Mouse (Mus musculus) hindbrain, embryonic 11.5 days (tissue): ENCODE results near the gene Ghrhr. TPM values are rescaled to one million over a fixed set of nuclear protein-coding genes. Genes with fewer than 3 reads are reported as not detected.

Source experiments
- ATAC-seq: fragments of 200-750 bp; cut with Nextera tagmentation; 2 replicates; pipeline ENCODE4 v1.8.0; 2017; ENCODE audit warnings: mild to moderate bottlenecking, moderate TSS enrichment, moderate library complexity; ENCODE audit not compliant: low FRiP score
- DNase-seq: peaks from one replicate; pipeline ENCODE4 v3.0.0-alpha.2; 2015; ENCODE audit warnings: low spot score
- H3K27ac ChIP-seq: fragments of 300-500 bp; sonication (generic); 2 replicates; pipeline ENCODE4 v1.5.1; 2014; ENCODE audit warnings: mild to moderate bottlenecking, low read depth, low read length
- H3K27me3 ChIP-seq: fragments of 300-500 bp; sonication (generic); 2 replicates; pipeline ENCODE4 v1.6.1; 2014; ENCODE audit warnings: mild to moderate bottlenecking, low read length, moderate library complexity, mixed read lengths; ENCODE audit not compliant: control insufficient read depth, insufficient read depth
- H3K36me3 ChIP-seq: fragments of 300-500 bp; sonication (generic); 2 replicates; pipeline ENCODE4 v1.6.1; 2014; ENCODE audit warnings: mild to moderate bottlenecking, low read length, moderate library complexity, mixed read lengths; ENCODE audit not compliant: control insufficient read depth, insufficient read depth
- H3K4me1 ChIP-seq: fragments of 300-500 bp; sonication (generic); replicated peaks from 2 replicates; pipeline ENCODE4 v1.6.1; 2014; ENCODE audit warnings: low read length, mixed read lengths; ENCODE audit not compliant: control insufficient read depth, insufficient read depth
- H3K4me2 ChIP-seq: fragments of 300-500 bp; sonication (generic); replicated peaks from 2 replicates; pipeline ENCODE4 v1.6.1; 2014; ENCODE audit warnings: mild to moderate bottlenecking, low read depth, low read length
- H3K4me3 ChIP-seq: fragments of 300-500 bp; sonication (generic); 2 replicates; pipeline ENCODE4 v1.5.1; 2014; ENCODE audit warnings: low read depth, low read length
- H3K9ac ChIP-seq: fragments of 300-500 bp; sonication (generic); 2 replicates; pipeline ENCODE4 v1.6.1; 2014; ENCODE audit warnings: low read depth, low read length
- H3K9me3 ChIP-seq: fragments of 300-500 bp; sonication (generic); 2 replicates; pipeline ENCODE4 v1.6.1; 2016; ENCODE audit warnings: low read length; ENCODE audit not compliant: control insufficient read depth
- WGBS: fragments of 180-500 bp; shearing (Covaris S2); extraction: QIAGEN DNeasy Blood & Tissue Kit; methylation state at CpG from one replicate; pipeline ENCODE4 v1.1.7; 2014; 5-methylcytosine and 5-hydroxymethylcytosine counted together
- polyA plus RNA-seq: library from polyadenylated mRNA; unstranded; fragments of >200 nt; fragmentation: Nextera tagmentation; extraction: Ambion mirVana; gene quantifications from 2 replicates; pipeline ENCODE4 v1.2.1, GENCODE M21; 2014

Ghrhr gene
- polyA plus RNA-seq, result not detected in 2 replicates

GRCm38 (mm10) chr6:55376076-55376475, at the start of gene Ghrhr:
Gene Ghrhr (plus strand): TSS chr6:55376295.
- 80% methylated on average over 6 of the region's 6 CpGs for WGBS
- no peaks in the 10 kb centered on the region for H3K4me1 ChIP-seq
- DNase-seq (no peak), ATAC-seq (no peak)
- no peak within 1 kb of the TSS for H3K27ac ChIP-seq
- no peaks in the 10 kb centered on the region for H3K27me3 ChIP-seq
- no peak within 1 kb of the TSS for H3K9ac ChIP-seq
- H3K4me3 ChIP-seq, result no peak within 1 kb of the TSS
- H3K9me3 ChIP-seq, result no peaks in the 10 kb centered on the region
- no peaks in the 10 kb centered on the region for H3K36me3 ChIP-seq
- no peak within 1 kb of the TSS for H3K4me2 ChIP-seq

DNA sequence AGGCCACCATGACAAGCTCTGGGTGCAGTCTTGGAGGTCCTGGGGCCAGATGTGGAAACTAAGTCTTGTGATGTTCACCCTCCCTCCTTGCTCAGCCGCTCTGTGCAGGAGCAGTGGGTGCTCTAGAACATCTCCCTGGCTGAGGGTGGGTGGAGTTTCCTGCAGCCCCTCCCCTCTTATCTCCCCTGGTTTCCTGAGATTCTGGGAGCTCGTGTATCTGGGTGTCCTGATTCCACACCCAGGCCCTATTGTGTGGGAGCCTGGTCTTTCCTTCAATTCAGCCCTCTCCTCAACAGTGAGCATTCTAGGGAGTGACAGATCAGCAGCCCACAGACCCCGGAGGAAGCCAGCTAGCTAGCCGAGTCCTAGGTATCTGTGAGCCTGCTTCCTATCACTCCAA, 49.8 kb upstream of the Ghrhr start:
- H3K4me1 ChIP-seq, result no peaks in the 10 kb centered on the region
- no peak overlapping the region for H3K9ac ChIP-seq
- WGBS, result 90% methylated on average over 4 of the region's 4 CpGs
- no peaks in the 10 kb centered on the region for H3K27me3 ChIP-seq
- H3K27ac ChIP-seq, result no peak overlapping the region
- DNase-seq, result no peak
- no peak overlapping the region for H3K4me2 ChIP-seq
- H3K9me3 ChIP-seq, result no peaks in the 10 kb centered on the region
- no peak for ATAC-seq
- no peaks in the 10 kb centered on the region for H3K36me3 ChIP-seq
- H3K4me3 ChIP-seq, result no peak overlapping the region

DNA sequence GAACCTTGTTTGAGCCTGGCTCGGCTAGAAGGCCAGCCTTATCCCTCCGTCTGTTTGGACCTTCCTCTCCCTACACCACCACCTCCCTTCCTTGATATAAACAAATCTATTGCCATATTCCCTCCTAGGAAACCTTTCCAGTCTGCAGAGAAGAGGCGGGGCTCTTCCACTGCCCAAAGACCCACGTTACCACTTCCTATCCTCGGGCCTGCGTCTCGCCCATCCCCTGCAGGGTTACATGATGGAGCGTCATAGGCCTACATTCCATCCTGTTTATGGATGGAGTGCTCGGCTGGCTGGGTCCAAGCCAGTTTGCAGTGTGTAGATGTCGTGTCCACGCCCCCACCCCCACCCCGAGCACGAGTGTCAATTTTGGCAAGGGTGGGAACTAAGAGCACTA, 48.8 kb upstream of the Ghrhr start:
- H3K4me3 ChIP-seq, result no peak overlapping the region
- 88% methylated on average over 13 of the region's 13 CpGs for WGBS
- H3K9me3 ChIP-seq, result no peaks in the 10 kb centered on the region
- H3K9ac ChIP-seq, result no peak overlapping the region
- no peak for DNase-seq
- ATAC-seq, result no peak
- no peaks in the 10 kb centered on the region for H3K4me1 ChIP-seq
- no peaks in the 10 kb centered on the region for H3K27me3 ChIP-seq
- no peak overlapping the region for H3K4me2 ChIP-seq
- no peak overlapping the region for H3K27ac ChIP-seq
- no peaks in the 10 kb centered on the region for H3K36me3 ChIP-seq

- ATAC-seq, result no peak
- no peaks in the 10 kb centered on the region for H3K4me1 ChIP-seq
- H3K36me3 ChIP-seq, result no peaks in the 10 kb centered on the region
- DNase-seq, result no peak
- no peak overlapping the region for H3K9ac ChIP-seq
- no peak overlapping the region for H3K4me2 ChIP-seq
- WGBS, result 89% methylated on average over 4 of the region's 4 CpGs
- no peak overlapping the region for H3K4me3 ChIP-seq
- H3K27me3 ChIP-seq, result no peaks in the 10 kb centered on the region
- no peak overlapping the region for H3K27ac ChIP-seq
- H3K9me3 ChIP-seq, result no peaks in the 10 kb centered on the region
Observed at GRCm38 (mm10) chr6:55328179-55328578, 47.9 kb upstream of the Ghrhr start.

DNA sequence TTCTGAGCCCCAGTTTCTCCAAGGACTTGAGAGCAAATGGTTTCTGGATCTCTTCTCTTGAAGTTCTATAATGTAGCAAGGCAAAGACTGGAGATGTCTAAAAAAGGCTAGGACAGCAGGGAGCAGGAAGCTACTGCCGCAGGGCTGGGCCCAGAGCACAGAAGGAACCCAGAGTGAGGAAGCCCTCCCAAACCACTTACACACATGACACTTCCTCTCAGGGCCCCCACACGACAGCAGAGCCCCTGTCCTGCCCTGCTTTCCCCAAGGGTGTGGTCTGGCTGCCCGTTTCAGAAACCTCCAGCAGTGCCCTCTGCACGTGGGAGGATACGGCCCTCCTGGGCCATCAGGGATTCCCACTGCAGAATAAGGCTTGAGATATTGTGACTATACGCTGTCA, 44.8 kb upstream of the Ghrhr start:
- ATAC-seq (no peak), DNase-seq (no peak)
- Histone ChIP-seq H3K27ac (no peak overlapping the region), H3K9me3 (no peaks in the 10 kb centered on the region), H3K4me1 (no peaks in the 10 kb centered on the region), H3K4me2 (no peak overlapping the region), H3K4me3 (no peak overlapping the region), H3K9ac (no peak overlapping the region), H3K36me3 (no peaks in the 10 kb centered on the region), H3K27me3 (no peaks in the 10 kb centered on the region)
- 59% methylated on average over 6 of the region's 6 CpGs for WGBS

DNA sequence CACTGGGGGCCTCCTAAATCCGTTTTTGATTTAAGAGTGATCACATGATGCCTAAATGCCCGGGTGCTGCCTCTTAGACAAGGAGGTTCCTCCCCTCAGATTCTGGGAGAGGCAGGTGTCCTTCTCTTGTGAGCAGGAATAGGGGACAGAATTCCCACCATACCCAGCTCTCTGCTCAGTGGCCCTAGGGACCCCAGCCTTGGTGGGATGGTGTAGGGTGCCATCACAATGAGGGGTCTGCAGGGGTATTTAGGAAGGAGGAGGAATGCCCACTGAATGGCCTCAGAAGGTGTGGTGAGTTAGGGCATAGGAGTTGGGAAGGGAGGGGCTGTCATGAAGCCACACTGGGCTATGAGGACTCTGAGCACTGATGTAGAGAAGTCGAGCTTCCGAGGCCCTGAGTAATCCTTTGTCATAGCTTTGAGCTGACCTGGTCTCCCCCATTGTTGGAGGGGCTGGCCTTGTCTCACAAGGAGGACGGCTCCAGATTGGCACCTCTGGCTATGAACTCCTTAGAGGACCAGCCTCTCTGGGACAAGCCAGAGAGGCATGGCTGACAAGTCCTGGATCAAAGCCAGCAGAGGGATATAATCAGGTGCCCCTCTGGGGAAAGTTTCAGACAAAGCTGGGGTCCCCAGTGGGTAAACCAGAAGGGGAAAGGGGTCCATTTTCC, 43.9 kb upstream of the Ghrhr start:
- H3K9me3 ChIP-seq, result no peaks in the 10 kb centered on the region
- no peaks in the 10 kb centered on the region for H3K4me1 ChIP-seq
- H3K36me3 ChIP-seq, result no peaks in the 10 kb centered on the region
- no peak overlapping the region for H3K9ac ChIP-seq
- no peak overlapping the region for H3K4me3 ChIP-seq
- no peak for DNase-seq
- no peak overlapping the region for H3K4me2 ChIP-seq
- ATAC-seq, result no peak
- H3K27ac ChIP-seq, result no peak overlapping the region
- 61% methylated on average over 5 of the region's 5 CpGs for WGBS
- H3K27me3 ChIP-seq, result no peaks in the 10 kb centered on the region

DNA sequence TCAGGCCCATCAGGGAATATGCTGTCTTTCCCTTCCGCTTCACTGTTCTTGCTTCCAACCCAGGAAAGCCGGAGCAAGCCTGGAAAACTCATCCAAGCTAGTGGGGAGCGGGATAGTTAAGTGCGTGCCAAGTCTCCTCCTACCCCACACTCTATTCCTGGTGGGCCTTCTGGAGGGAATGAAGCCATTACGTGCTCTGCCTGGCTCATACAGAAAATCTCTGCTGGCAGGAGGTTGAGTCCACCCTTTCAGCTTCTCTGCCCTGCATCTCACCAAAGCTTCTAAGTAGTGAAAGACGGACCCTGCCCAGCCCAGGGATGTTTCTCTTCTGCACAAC, 43.4 kb upstream of the Ghrhr start:
- Histone ChIP-seq H3K27me3 (no peaks in the 10 kb centered on the region), H3K4me2 (no peak overlapping the region), H3K9ac (no peak overlapping the region), H3K4me1 (no peaks in the 10 kb centered on the region), H3K9me3 (no peaks in the 10 kb centered on the region), H3K27ac (no peak overlapping the region), H3K36me3 (no peaks in the 10 kb centered on the region), H3K4me3 (no peak overlapping the region)
- DNase-seq (no peak), ATAC-seq (no peak)
- 89% methylated on average over 6 of the region's 6 CpGs for WGBS

DNA sequence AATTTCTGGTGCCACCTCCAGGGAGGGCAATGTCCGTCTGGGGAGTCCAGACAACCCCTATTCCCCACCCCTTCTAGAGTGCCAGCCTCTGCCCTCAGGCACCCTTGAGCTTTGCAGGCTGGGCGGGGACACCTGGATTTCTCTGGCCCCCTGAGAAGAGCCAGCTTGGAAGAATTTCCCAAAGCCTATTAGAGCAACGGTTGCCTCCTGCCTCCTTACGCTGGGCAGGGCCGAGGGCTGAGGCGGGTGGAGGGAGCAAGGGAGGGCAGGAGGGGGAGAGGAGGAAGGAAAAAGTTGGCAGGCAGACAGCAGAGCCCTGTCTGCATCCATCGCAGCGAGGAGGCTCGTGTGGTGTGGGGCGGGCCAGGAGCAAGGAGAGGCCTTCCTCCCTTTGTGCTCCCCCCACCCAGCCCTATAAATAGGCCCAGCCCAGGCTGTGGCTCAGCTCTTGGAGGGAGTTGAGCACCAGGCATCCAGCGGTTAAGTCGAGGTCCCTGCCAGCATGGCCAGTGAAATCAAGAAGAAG, 40.0 kb upstream of the Ghrhr start, which contains the start of gene Aqp1:
Gene Aqp1 (plus strand): TSS at position 444 of the 526 bp plus-strand sequence.
- Histone ChIP-seq H3K27ac (no peak within 1 kb of the TSS), H3K4me1 (no peaks in the 10 kb centered on the region)
- 30% methylated on average over 12 of the region's 12 CpGs for WGBS

GRCm38 (mm10) chr6:55337242-55337641, 38.9 kb upstream of the Ghrhr start:
- DNase-seq (no peak), ATAC-seq (no peak)
- Histone ChIP-seq H3K27me3 (no peaks in the 10 kb centered on the region), H3K36me3 (no peaks in the 10 kb centered on the region), H3K4me2 (no peak overlapping the region), H3K9ac (no peak overlapping the region), H3K4me1 (no peaks in the 10 kb centered on the region), H3K4me3 (no peak overlapping the region), H3K27ac (no peak overlapping the region), H3K9me3 (no peaks in the 10 kb centered on the region)
- 84% methylated on average over 5 of the region's 5 CpGs for WGBS

More for the DNA sequence above, 40.0 kb upstream of the Ghrhr start, which contains the start of gene Aqp1:
- ATAC-seq (no peak), DNase-seq (no peak)
- no peaks in the 10 kb centered on the region for H3K27me3 ChIP-seq
- H3K4me3 ChIP-seq, result no peak within 1 kb of the TSS
- H3K36me3 ChIP-seq, result no peaks in the 10 kb centered on the region
- no peak within 1 kb of the TSS for H3K4me2 ChIP-seq
- H3K9ac ChIP-seq, result no peak within 1 kb of the TSS
- no peaks in the 10 kb centered on the region for H3K9me3 ChIP-seq
